Mouse (Mus musculus): Measurements from ENCODE around the gene Cyfip1. TPM values are rescaled to one million over a fixed set of nuclear protein-coding genes. Genes with fewer than 3 reads are reported as not detected.
"Not testable (repeated sequence)": the region's sequence is repeated elsewhere in the genome, so short reads cannot be mapped to it uniquely, and the experiment has no call there.

Gene Cyfip1
- total RNA-seq, 1 experiment = 59.8 TPM

GRCm38 (mm10) chr7:55905449-55905848, 63.9 kb downstream of the Cyfip1 start:
- DNase-seq (ENCODE audit: low read depth, low spot score) = no peak
- TF ChIP-seq CHD2 (IDR thresholded peaks at IDR 0.05; ENCODE audit: low read depth, low read length) = no peak
- no peak for TF ChIP-seq ZC3H11A (IDR thresholded peaks at IDR 0.05; ENCODE audit: borderline replicate concordance, low read depth, low read length)
- no peak for TF ChIP-seq ZNF384 (IDR thresholded peaks at IDR 0.05; ENCODE audit: low read depth, low read length)
- TF ChIP-seq HCFC1 (IDR thresholded peaks at IDR 0.05; ENCODE audit: borderline replicate concordance, insufficient read depth, low read length) = no peak
- TF ChIP-seq MAFK (IDR thresholded peaks at IDR 0.05; ENCODE audit: insufficient read depth, low read depth, low read length) = no peak
- Histone ChIP-seq H3K9me3 (ENCODE audit: control insufficient read depth, insufficient read depth, low read depth, low read length) (no peaks in the 10 kb centered on the region), H3K4me3 (ENCODE audit: insufficient read depth in 1 of 2, low read depth in 1 of 2, low read length in 2 of 2, poor library complexity in 1 of 2, severe bottlenecking in 1 of 2) (no peak overlapping the region), H3K36me3 (ENCODE audit: control insufficient read depth, insufficient read depth, low read length, poor library complexity, severe bottlenecking) (peaks cover 21% of the 10 kb centered on the region), H3K9ac (ENCODE audit: insufficient read depth, low read depth, low read length, poor library complexity, severe bottlenecking) (no peak overlapping the region), H3K4me1 (ENCODE audit: control insufficient read depth in 2 of 2, insufficient read depth in 2 of 2, low read length in 2 of 2, poor library complexity in 1 of 2) (no peaks in the 10 kb centered on the region), H3K27ac (ENCODE audit: insufficient read depth, low read depth, low read length, poor library complexity, severe bottlenecking) (no peak overlapping the region)
- in situ Hi-C loops (cut with MboI; ENCODE audit: low sequenced_read_pairs in 2 of 2, unreplicated experiment in 2 of 2) = no loop called here

DNA sequence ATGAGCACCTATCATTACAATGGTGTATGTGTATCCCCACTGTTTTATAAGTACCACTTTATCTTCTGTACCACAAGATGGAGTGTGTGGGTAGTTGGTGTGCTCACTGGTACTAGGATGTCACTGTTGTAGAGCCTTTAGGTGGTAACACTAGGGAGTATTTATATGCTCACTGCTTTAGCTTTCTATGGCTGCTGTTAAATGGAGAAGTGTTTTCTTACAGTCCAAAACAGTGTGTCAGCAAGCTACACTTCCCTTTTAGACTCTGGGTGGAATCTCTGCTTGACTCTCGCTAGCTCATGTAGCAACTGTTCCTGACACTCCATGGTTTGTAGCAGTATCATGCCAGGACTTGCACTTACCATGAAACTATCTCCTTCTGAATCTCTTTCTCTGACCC, 68.0 kb downstream of the Cyfip1 start:
- no peak for DNase-seq (ENCODE audit: low read depth, low spot score)
- H3K9ac ChIP-seq (ENCODE audit: insufficient read depth, low read depth, low read length, poor library complexity, severe bottlenecking) = no peak overlapping the region
- no peaks in the 10 kb centered on the region for H3K9me3 ChIP-seq (ENCODE audit: control insufficient read depth, insufficient read depth, low read depth, low read length)
- in situ Hi-C loops (cut with MboI; ENCODE audit: low sequenced_read_pairs in 2 of 2, unreplicated experiment in 2 of 2) = no loop called here
- peaks cover 16% of the 10 kb centered on the region; the same call in 1 of the 2 replicates for H3K36me3 ChIP-seq (ENCODE audit: control insufficient read depth, insufficient read depth, low read length, poor library complexity, severe bottlenecking)
- H3K4me1 ChIP-seq (ENCODE audit: control insufficient read depth in 2 of 2, insufficient read depth in 2 of 2, low read length in 2 of 2, poor library complexity in 1 of 2) = no peaks in the 10 kb centered on the region
- H3K27ac ChIP-seq (ENCODE audit: insufficient read depth, low read depth, low read length, poor library complexity, severe bottlenecking) = no peak overlapping the region
- no peak overlapping the region for H3K4me3 ChIP-seq (ENCODE audit: insufficient read depth in 1 of 2, low read depth in 1 of 2, low read length in 2 of 2, poor library complexity in 1 of 2, severe bottlenecking in 1 of 2)
- TF ChIP-seq ZNF384 (IDR thresholded peaks at IDR 0.05; ENCODE audit: low read depth, low read length) = no peak
- no peak for TF ChIP-seq CHD2 (IDR thresholded peaks at IDR 0.05; ENCODE audit: low read depth, low read length)
- no peak for TF ChIP-seq HCFC1 (IDR thresholded peaks at IDR 0.05; ENCODE audit: borderline replicate concordance, insufficient read depth, low read length)
- TF ChIP-seq MAFK (IDR thresholded peaks at IDR 0.05; ENCODE audit: insufficient read depth, low read depth, low read length) = no peak
- TF ChIP-seq ZC3H11A (IDR thresholded peaks at IDR 0.05; ENCODE audit: borderline replicate concordance, low read depth, low read length) = no peak

DNA sequence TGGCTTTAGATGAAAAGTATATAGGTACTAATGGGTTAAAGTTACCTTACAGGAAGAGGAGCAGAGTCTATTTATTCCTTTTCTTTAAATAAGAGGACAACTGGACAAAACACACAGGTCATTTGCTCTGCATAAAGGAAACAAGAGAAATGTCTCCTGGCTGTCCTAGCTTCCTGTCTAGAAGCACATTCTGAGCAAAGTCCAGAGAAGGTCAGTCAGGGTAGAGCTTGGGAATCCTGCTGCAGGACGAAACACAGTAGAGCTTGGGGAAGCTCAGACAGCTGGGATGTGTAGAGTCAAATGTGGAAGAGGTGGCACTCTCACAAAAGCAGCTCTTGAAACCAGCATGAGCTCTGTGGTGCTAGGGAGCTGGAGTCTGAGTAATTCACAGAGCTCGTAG, 68.8 kb downstream of the Cyfip1 start:
- TF ChIP-seq HCFC1 (IDR thresholded peaks at IDR 0.05; ENCODE audit: borderline replicate concordance, insufficient read depth, low read length) (no peak), CHD2 (IDR thresholded peaks at IDR 0.05; ENCODE audit: low read depth, low read length) (no peak), ZC3H11A (IDR thresholded peaks at IDR 0.05; ENCODE audit: borderline replicate concordance, low read depth, low read length) (no peak), ZNF384 (IDR thresholded peaks at IDR 0.05; ENCODE audit: low read depth, low read length) (no peak), MAFK (IDR thresholded peaks at IDR 0.05; ENCODE audit: insufficient read depth, low read depth, low read length) (no peak)
- Histone ChIP-seq H3K4me3 (ENCODE audit: insufficient read depth in 1 of 2, low read depth in 1 of 2, low read length in 2 of 2, poor library complexity in 1 of 2, severe bottlenecking in 1 of 2) (no peak overlapping the region), H3K9ac (ENCODE audit: insufficient read depth, low read depth, low read length, poor library complexity, severe bottlenecking) (no peak overlapping the region), H3K27ac (ENCODE audit: insufficient read depth, low read depth, low read length, poor library complexity, severe bottlenecking) (no peak overlapping the region), H3K4me1 (ENCODE audit: control insufficient read depth in 2 of 2, insufficient read depth in 2 of 2, low read length in 2 of 2, poor library complexity in 1 of 2) (no peaks in the 10 kb centered on the region), H3K36me3 (ENCODE audit: control insufficient read depth, insufficient read depth, low read length, poor library complexity, severe bottlenecking) (peaks cover 16% of the 10 kb centered on the region; the same call in 1 of the 2 replicates), H3K9me3 (ENCODE audit: control insufficient read depth, insufficient read depth, low read depth, low read length) (no peaks in the 10 kb centered on the region)
- in situ Hi-C loops (cut with MboI; ENCODE audit: low sequenced_read_pairs in 2 of 2, unreplicated experiment in 2 of 2) = no loop called here
- no peak for DNase-seq (ENCODE audit: low read depth, low spot score)

- TF ChIP-seq MAFK (IDR thresholded peaks at IDR 0.05; ENCODE audit: insufficient read depth, low read depth, low read length) = no peak
- TF ChIP-seq ZC3H11A (IDR thresholded peaks at IDR 0.05; ENCODE audit: borderline replicate concordance, low read depth, low read length) = no peak
- no peak for TF ChIP-seq CHD2 (IDR thresholded peaks at IDR 0.05; ENCODE audit: low read depth, low read length)
- no peak for TF ChIP-seq ZNF384 (IDR thresholded peaks at IDR 0.05; ENCODE audit: low read depth, low read length)
- no peak for TF ChIP-seq HCFC1 (IDR thresholded peaks at IDR 0.05; ENCODE audit: borderline replicate concordance, insufficient read depth, low read length)
- no peak for DNase-seq (ENCODE audit: low read depth, low spot score)
- H3K27ac ChIP-seq (ENCODE audit: insufficient read depth, low read depth, low read length, poor library complexity, severe bottlenecking) = no peak overlapping the region
- in situ Hi-C loops (cut with MboI; ENCODE audit: low sequenced_read_pairs in 2 of 2, unreplicated experiment in 2 of 2) = no loop called here
- H3K4me3 ChIP-seq (ENCODE audit: insufficient read depth in 1 of 2, low read depth in 1 of 2, low read length in 2 of 2, poor library complexity in 1 of 2, severe bottlenecking in 1 of 2) = no peak overlapping the region
- H3K4me1 ChIP-seq (ENCODE audit: control insufficient read depth in 2 of 2, insufficient read depth in 2 of 2, low read length in 2 of 2, poor library complexity in 1 of 2) = no peaks in the 10 kb centered on the region
- peaks cover 16% of the 10 kb centered on the region; the same call in 1 of the 2 replicates for H3K36me3 ChIP-seq (ENCODE audit: control insufficient read depth, insufficient read depth, low read length, poor library complexity, severe bottlenecking)
- no peak overlapping the region for H3K9ac ChIP-seq (ENCODE audit: insufficient read depth, low read depth, low read length, poor library complexity, severe bottlenecking)
- no peaks in the 10 kb centered on the region for H3K9me3 ChIP-seq (ENCODE audit: control insufficient read depth, insufficient read depth, low read depth, low read length)
Observed at GRCm38 (mm10) chr7:55911371-55911770, 69.8 kb downstream of the Cyfip1 start.

DNA sequence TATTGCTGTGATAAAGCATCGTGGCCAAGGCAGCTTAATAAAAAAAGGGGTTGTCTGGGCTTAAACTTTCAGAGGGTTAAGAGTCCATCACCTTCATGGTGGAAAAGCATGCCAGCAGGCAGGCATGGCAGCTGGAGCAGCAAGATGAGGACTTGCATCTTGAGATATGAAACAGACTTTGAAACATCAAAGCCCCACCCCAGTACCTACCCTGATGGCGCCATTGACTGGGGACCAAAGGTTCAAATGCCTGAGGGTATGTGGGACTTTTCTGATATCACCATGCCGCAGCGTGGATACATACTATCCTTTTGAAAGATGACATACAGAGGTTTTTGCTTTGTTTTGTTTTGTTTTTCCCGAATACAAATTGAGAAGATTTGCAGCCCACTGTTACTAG, 70.6 kb downstream of the Cyfip1 start:
- no peaks in the 10 kb centered on the region for H3K4me1 ChIP-seq (ENCODE audit: control insufficient read depth in 2 of 2, insufficient read depth in 2 of 2, low read length in 2 of 2, poor library complexity in 1 of 2)
- no peak overlapping the region for H3K9ac ChIP-seq (ENCODE audit: insufficient read depth, low read depth, low read length, poor library complexity, severe bottlenecking)
- no peak overlapping the region for H3K27ac ChIP-seq (ENCODE audit: insufficient read depth, low read depth, low read length, poor library complexity, severe bottlenecking)
- TF ChIP-seq ZC3H11A (IDR thresholded peaks at IDR 0.05; ENCODE audit: borderline replicate concordance, low read depth, low read length) = no peak
- TF ChIP-seq CHD2 (IDR thresholded peaks at IDR 0.05; ENCODE audit: low read depth, low read length) = no peak
- no peak for TF ChIP-seq MAFK (IDR thresholded peaks at IDR 0.05; ENCODE audit: insufficient read depth, low read depth, low read length)
- TF ChIP-seq ZNF384 (IDR thresholded peaks at IDR 0.05; ENCODE audit: low read depth, low read length) = no peak
- no peak for TF ChIP-seq HCFC1 (IDR thresholded peaks at IDR 0.05; ENCODE audit: borderline replicate concordance, insufficient read depth, low read length)
- no peaks in the 10 kb centered on the region for H3K9me3 ChIP-seq (ENCODE audit: control insufficient read depth, insufficient read depth, low read depth, low read length)
- peaks cover 17% of the 10 kb centered on the region for H3K36me3 ChIP-seq (ENCODE audit: control insufficient read depth, insufficient read depth, low read length, poor library complexity, severe bottlenecking)
- no peak overlapping the region for H3K4me3 ChIP-seq (ENCODE audit: insufficient read depth in 1 of 2, low read depth in 1 of 2, low read length in 2 of 2, poor library complexity in 1 of 2, severe bottlenecking in 1 of 2)
- in situ Hi-C loops (cut with MboI; ENCODE audit: low sequenced_read_pairs in 2 of 2, unreplicated experiment in 2 of 2) = no loop called here
- DNase-seq (ENCODE audit: low read depth, low spot score) = no peak

DNA sequence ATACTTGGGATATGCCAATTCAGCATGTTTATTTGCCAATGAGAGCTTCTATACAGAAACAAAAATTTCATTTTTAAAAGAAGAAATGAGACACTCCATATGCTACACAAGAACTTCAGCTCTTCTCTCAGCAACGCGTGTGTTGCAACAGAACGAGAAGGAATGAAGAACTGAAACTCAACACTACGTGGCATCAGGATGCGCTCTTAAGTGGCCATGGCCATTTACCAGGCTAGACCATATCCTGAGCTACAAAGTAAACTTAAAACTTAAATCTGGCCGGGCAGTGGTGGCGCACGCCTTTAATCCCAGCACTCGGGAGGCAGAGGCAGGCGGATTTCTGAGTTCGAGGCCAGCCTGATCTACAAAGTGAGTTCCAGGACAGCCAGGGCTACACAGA, 76.8 kb downstream of the Cyfip1 start:
- H3K9ac ChIP-seq (ENCODE audit: insufficient read depth, low read depth, low read length, poor library complexity, severe bottlenecking); H3K4me1 ChIP-seq (ENCODE audit: control insufficient read depth in 2 of 2, insufficient read depth in 2 of 2, low read length in 2 of 2, poor library complexity in 1 of 2); H3K27ac ChIP-seq (ENCODE audit: insufficient read depth, low read depth, low read length, poor library complexity, severe bottlenecking); H3K9me3 ChIP-seq (ENCODE audit: control insufficient read depth, insufficient read depth, low read depth, low read length); H3K36me3 ChIP-seq (ENCODE audit: control insufficient read depth, insufficient read depth, low read length, poor library complexity, severe bottlenecking); H3K4me3 ChIP-seq (ENCODE audit: insufficient read depth in 1 of 2, low read depth in 1 of 2, low read length in 2 of 2, poor library complexity in 1 of 2, severe bottlenecking in 1 of 2); DNase-seq (ENCODE audit: low read depth, low spot score); in situ Hi-C loops (cut with MboI; ENCODE audit: low sequenced_read_pairs in 2 of 2, unreplicated experiment in 2 of 2): not testable (repeated sequence)

Data from ES-E14 (cell line).